Mouse (Mus musculus): ENCODE results near the gene Map3k13. TPM values are rescaled to one million over a fixed set of nuclear protein-coding genes. Genes with fewer than 3 reads are reported as not detected.

Map3k13 gene
- polyA plus RNA-seq, 1 experiment from 2014 or later: 0.92 TPM

- no peaks in the 10 kb centered on the region for H3K27me3 ChIP-seq (ENCODE audit: control insufficient read depth, insufficient read depth, low read length)
- no peak overlapping the region for H3K4me2 ChIP-seq (ENCODE audit: low read length)
- H3K27ac ChIP-seq (replicated peaks in 1 of 2; ENCODE audit: control insufficient read depth in 1 of 2, insufficient read depth in 1 of 2, low read depth in 2 of 2, low read length in 2 of 2): no peak overlapping the region
- no peaks in the 10 kb centered on the region for H3K9me3 ChIP-seq (ENCODE audit: control insufficient read depth, low read length)
- H3K36me3 ChIP-seq (ENCODE audit: control insufficient read depth, insufficient read depth, low read length): no peaks in the 10 kb centered on the region
- ATAC-seq (ENCODE audit: insufficient number of reproducible peaks, insufficient read depth, low FRiP score, low read depth): no peak
- WGBS: 87% methylated on average over 7 of the region's 7 CpGs
- H3K4me3 ChIP-seq (ENCODE audit: control insufficient read depth in 1 of 2, insufficient read depth in 1 of 2, low read depth in 1 of 2, low read length in 2 of 2): no peak overlapping the region
- H3K9ac ChIP-seq (ENCODE audit: low read length): no peak overlapping the region
- H3K4me1 ChIP-seq (ENCODE audit: control insufficient read depth in 2 of 2, insufficient read depth in 2 of 2, low read length in 2 of 2): peaks cover 0 to 1% of the 10 kb centered on the region in 2 experiments; a peak in 2 of 4 replicates
Observed at GRCm38 (mm10) chr16:21852374-21852773, 58.2 kb downstream of the Map3k13 start.

- Histone ChIP-seq H3K4me3 (ENCODE audit: control insufficient read depth in 1 of 2, insufficient read depth in 1 of 2, low read depth in 1 of 2, low read length in 2 of 2) (no peak overlapping the region), H3K9me3 (ENCODE audit: control insufficient read depth, low read length) (no peaks in the 10 kb centered on the region), H3K4me1 (ENCODE audit: control insufficient read depth in 2 of 2, insufficient read depth in 2 of 2, low read length in 2 of 2) (peaks cover 0 to 2% of the 10 kb centered on the region in 2 experiments; a peak in 2 of 4 replicates), H3K36me3 (ENCODE audit: control insufficient read depth, insufficient read depth, low read length) (no peaks in the 10 kb centered on the region), H3K9ac (ENCODE audit: low read length) (no peak overlapping the region), H3K27me3 (ENCODE audit: control insufficient read depth, insufficient read depth, low read length) (no peaks in the 10 kb centered on the region), H3K27ac (replicated peaks in 1 of 2; ENCODE audit: control insufficient read depth in 1 of 2, insufficient read depth in 1 of 2, low read depth in 2 of 2, low read length in 2 of 2) (no peak overlapping the region), H3K4me2 (ENCODE audit: low read length) (no peak overlapping the region)
- WGBS: 49% methylated on average over 7 of the region's 7 CpGs
- no peak for ATAC-seq (ENCODE audit: insufficient number of reproducible peaks, insufficient read depth, low FRiP score, low read depth)
Observed at GRCm38 (mm10) chr16:21853446-21853941, 59.3 kb downstream of the Map3k13 start.

GRCm38 (mm10) chr16:21854589-21855284 lies 60.6 kb downstream of the Map3k13 start:
- H3K4me1 ChIP-seq (ENCODE audit: control insufficient read depth in 2 of 2, insufficient read depth in 2 of 2, low read length in 2 of 2): peaks cover 0 to 2% of the 10 kb centered on the region in 2 experiments; a peak in 2 of 4 replicates
- no peak overlapping the region for H3K4me3 ChIP-seq (ENCODE audit: control insufficient read depth in 1 of 2, insufficient read depth in 1 of 2, low read depth in 1 of 2, low read length in 2 of 2)
- H3K4me2 ChIP-seq (ENCODE audit: low read length): no peak overlapping the region
- no peak overlapping the region for H3K27ac ChIP-seq (replicated peaks in 1 of 2; ENCODE audit: control insufficient read depth in 1 of 2, insufficient read depth in 1 of 2, low read depth in 2 of 2, low read length in 2 of 2)
- 82% methylated on average over 5 of the region's 5 CpGs for WGBS
- H3K27me3 ChIP-seq (ENCODE audit: control insufficient read depth, insufficient read depth, low read length): no peaks in the 10 kb centered on the region
- no peak overlapping the region for H3K9ac ChIP-seq (ENCODE audit: low read length)
- no peaks in the 10 kb centered on the region for H3K9me3 ChIP-seq (ENCODE audit: control insufficient read depth, low read length)
- no peak for ATAC-seq (ENCODE audit: insufficient number of reproducible peaks, insufficient read depth, low FRiP score, low read depth)
- no peaks in the 10 kb centered on the region for H3K36me3 ChIP-seq (ENCODE audit: control insufficient read depth, insufficient read depth, low read length)

- ATAC-seq (ENCODE audit: insufficient number of reproducible peaks, insufficient read depth, low FRiP score, low read depth): no peak
- Histone ChIP-seq H3K9me3 (ENCODE audit: control insufficient read depth, low read length) (no peaks in the 10 kb centered on the region), H3K9ac (ENCODE audit: low read length) (no peak overlapping the region), H3K4me2 (ENCODE audit: low read length) (no peak overlapping the region), H3K27me3 (ENCODE audit: control insufficient read depth, insufficient read depth, low read length) (no peaks in the 10 kb centered on the region), H3K4me1 (ENCODE audit: control insufficient read depth in 2 of 2, insufficient read depth in 2 of 2, low read length in 2 of 2) (peaks cover 0 to 2% of the 10 kb centered on the region in 2 experiments; a peak in 2 of 4 replicates), H3K36me3 (ENCODE audit: control insufficient read depth, insufficient read depth, low read length) (no peaks in the 10 kb centered on the region), H3K27ac (replicated peaks in 1 of 2; ENCODE audit: control insufficient read depth in 1 of 2, insufficient read depth in 1 of 2, low read depth in 2 of 2, low read length in 2 of 2) (no peak overlapping the region), H3K4me3 (ENCODE audit: control insufficient read depth in 1 of 2, insufficient read depth in 1 of 2, low read depth in 1 of 2, low read length in 2 of 2) (no peak overlapping the region)
- 67% methylated on average over 5 of the region's 5 CpGs for WGBS
Observed at GRCm38 (mm10) chr16:21856134-21856533, 62.0 kb downstream of the Map3k13 start.

GRCm38 (mm10) chr16:21857126-21857644 lies 63.0 kb downstream of the Map3k13 start:
- peaks cover 0 to 2% of the 10 kb centered on the region in 2 experiments; a peak in 2 of 4 replicates for H3K4me1 ChIP-seq (ENCODE audit: control insufficient read depth in 2 of 2, insufficient read depth in 2 of 2, low read length in 2 of 2)
- ATAC-seq (ENCODE audit: insufficient number of reproducible peaks, insufficient read depth, low FRiP score, low read depth): no peak
- no peak overlapping the region for H3K9ac ChIP-seq (ENCODE audit: low read length)
- no peak overlapping the region for H3K27ac ChIP-seq (replicated peaks in 1 of 2; ENCODE audit: control insufficient read depth in 1 of 2, insufficient read depth in 1 of 2, low read depth in 2 of 2, low read length in 2 of 2)
- H3K4me2 ChIP-seq (ENCODE audit: low read length): no peak overlapping the region
- no peak overlapping the region for H3K4me3 ChIP-seq (ENCODE audit: control insufficient read depth in 1 of 2, insufficient read depth in 1 of 2, low read depth in 1 of 2, low read length in 2 of 2)
- WGBS: 41% methylated on average over 4 of the region's 4 CpGs
- H3K36me3 ChIP-seq (ENCODE audit: control insufficient read depth, insufficient read depth, low read length): no peaks in the 10 kb centered on the region
- no peaks in the 10 kb centered on the region for H3K9me3 ChIP-seq (ENCODE audit: control insufficient read depth, low read length)
- no peaks in the 10 kb centered on the region for H3K27me3 ChIP-seq (ENCODE audit: control insufficient read depth, insufficient read depth, low read length)

GRCm38 (mm10) chr16:21858163-21858562 lies 64.0 kb downstream of the Map3k13 start:
- WGBS: 79% methylated on average over 6 of the region's 6 CpGs
- Histone ChIP-seq H3K36me3 (ENCODE audit: control insufficient read depth, insufficient read depth, low read length) (no peaks in the 10 kb centered on the region), H3K9ac (ENCODE audit: low read length) (no peak overlapping the region), H3K27me3 (ENCODE audit: control insufficient read depth, insufficient read depth, low read length) (no peaks in the 10 kb centered on the region), H3K4me2 (ENCODE audit: low read length) (no peak overlapping the region), H3K4me1 (ENCODE audit: control insufficient read depth in 2 of 2, insufficient read depth in 2 of 2, low read length in 2 of 2) (peaks cover 0 to 2% of the 10 kb centered on the region in 2 experiments; a peak in 2 of 4 replicates), H3K4me3 (ENCODE audit: control insufficient read depth in 1 of 2, insufficient read depth in 1 of 2, low read depth in 1 of 2, low read length in 2 of 2) (no peak overlapping the region), H3K27ac (replicated peaks in 1 of 2; ENCODE audit: control insufficient read depth in 1 of 2, insufficient read depth in 1 of 2, low read depth in 2 of 2, low read length in 2 of 2) (no peak overlapping the region), H3K9me3 (ENCODE audit: control insufficient read depth, low read length) (no peaks in the 10 kb centered on the region)
- no peak for ATAC-seq (ENCODE audit: insufficient number of reproducible peaks, insufficient read depth, low FRiP score, low read depth)

GRCm38 (mm10) chr16:21858882-21859281 lies 64.7 kb downstream of the Map3k13 start:
- Histone ChIP-seq H3K9ac (ENCODE audit: low read length) (no peak overlapping the region), H3K4me3 (ENCODE audit: control insufficient read depth in 1 of 2, insufficient read depth in 1 of 2, low read depth in 1 of 2, low read length in 2 of 2) (no peak overlapping the region), H3K4me2 (ENCODE audit: low read length) (no peak overlapping the region), H3K27me3 (ENCODE audit: control insufficient read depth, insufficient read depth, low read length) (no peaks in the 10 kb centered on the region), H3K27ac (replicated peaks in 1 of 2; ENCODE audit: control insufficient read depth in 1 of 2, insufficient read depth in 1 of 2, low read depth in 2 of 2, low read length in 2 of 2) (no peak overlapping the region), H3K36me3 (ENCODE audit: control insufficient read depth, insufficient read depth, low read length) (no peaks in the 10 kb centered on the region), H3K4me1 (ENCODE audit: control insufficient read depth in 2 of 2, insufficient read depth in 2 of 2, low read length in 2 of 2) (peaks cover 0 to 2% of the 10 kb centered on the region in 2 experiments; a peak in 2 of 4 replicates), H3K9me3 (ENCODE audit: control insufficient read depth, low read length) (no peaks in the 10 kb centered on the region)
- no peak for ATAC-seq (ENCODE audit: insufficient number of reproducible peaks, insufficient read depth, low FRiP score, low read depth)
- WGBS: 85% methylated on average over 8 of the region's 8 CpGs
